Mouse (Mus musculus): Measurements from ENCODE around the gene Olfr718-ps1. TPM values are rescaled to one million over a fixed set of nuclear protein-coding genes. Genes with fewer than 3 reads are reported as not detected.

The Olfr718-ps1 gene
- polyA plus RNA-seq, 1 experiment from 2014 or later, result 0.06 TPM

DNA sequence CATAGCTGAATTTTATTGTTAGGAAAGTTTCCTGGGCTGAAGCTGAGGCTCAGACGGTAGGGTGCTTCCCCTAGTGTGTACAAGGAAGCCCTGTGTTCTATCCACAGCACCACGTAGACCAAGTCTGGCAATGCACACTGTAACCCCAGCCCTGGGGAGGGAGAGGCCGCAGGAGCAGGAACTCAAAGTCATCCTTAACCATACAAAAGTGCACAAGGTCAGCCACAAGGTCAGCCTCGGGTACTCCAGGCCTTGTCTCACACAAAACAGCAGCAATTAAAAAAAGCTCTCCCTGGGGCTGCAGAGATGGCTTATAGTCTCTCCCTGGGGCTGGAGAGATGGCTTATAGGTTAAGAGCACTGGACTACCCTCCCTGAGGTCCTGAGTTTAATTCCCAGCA lies 20.5 kb downstream of the Olfr718-ps1 start:
- H3K4me3 ChIP-seq, result no peak overlapping the region
- H3K4me1 ChIP-seq, result no peaks in the 10 kb centered on the region
- H3K27me3 ChIP-seq, result no peaks in the 10 kb centered on the region
- no peak overlapping the region for H3K27ac ChIP-seq
- H3K36me3 ChIP-seq, result no peaks in the 10 kb centered on the region
- H3K9me3 ChIP-seq, result peaks cover 13% of the 10 kb centered on the region
- ATAC-seq (ENCODE audit: insufficient number of reproducible peaks, insufficient read depth, low FRiP score, low TSS enrichment, low read depth), result no peak
- H3K9ac ChIP-seq, result no peak overlapping the region
- 54% methylated on average over 4 of the region's 4 CpGs for WGBS
- no peak overlapping the region for H3K4me2 ChIP-seq

DNA sequence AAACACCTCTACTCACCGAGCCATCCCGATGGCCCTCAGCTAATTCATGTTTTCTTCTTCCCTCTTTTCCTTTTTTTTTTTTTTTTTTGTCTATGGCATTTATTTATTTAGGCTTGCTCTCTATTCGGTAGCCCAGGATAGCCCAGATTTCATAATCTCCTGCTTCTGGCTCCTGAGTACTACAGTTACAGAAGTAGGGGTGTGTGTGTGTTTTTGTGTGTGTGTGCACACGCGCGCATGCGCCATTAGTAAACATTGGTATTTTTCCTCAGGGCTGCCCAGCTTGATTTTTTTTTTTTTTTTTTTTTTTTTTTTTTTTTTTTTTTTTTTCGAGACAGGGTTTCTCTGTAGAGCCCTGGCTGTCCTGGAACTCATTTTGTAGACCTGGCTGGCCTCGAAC lies 21.3 kb downstream of the Olfr718-ps1 start:
- no peak overlapping the region for H3K4me2 ChIP-seq
- H3K27ac ChIP-seq, result no peak overlapping the region
- no peaks in the 10 kb centered on the region for H3K36me3 ChIP-seq
- peaks cover 13% of the 10 kb centered on the region for H3K9me3 ChIP-seq
- WGBS, result 84% methylated on average over 9 of the region's 9 CpGs
- H3K4me3 ChIP-seq, result no peak overlapping the region
- no peaks in the 10 kb centered on the region for H3K27me3 ChIP-seq
- ATAC-seq (ENCODE audit: insufficient number of reproducible peaks, insufficient read depth, low FRiP score, low TSS enrichment, low read depth), result no peak
- no peaks in the 10 kb centered on the region for H3K4me1 ChIP-seq
- H3K9ac ChIP-seq, result no peak overlapping the region

DNA sequence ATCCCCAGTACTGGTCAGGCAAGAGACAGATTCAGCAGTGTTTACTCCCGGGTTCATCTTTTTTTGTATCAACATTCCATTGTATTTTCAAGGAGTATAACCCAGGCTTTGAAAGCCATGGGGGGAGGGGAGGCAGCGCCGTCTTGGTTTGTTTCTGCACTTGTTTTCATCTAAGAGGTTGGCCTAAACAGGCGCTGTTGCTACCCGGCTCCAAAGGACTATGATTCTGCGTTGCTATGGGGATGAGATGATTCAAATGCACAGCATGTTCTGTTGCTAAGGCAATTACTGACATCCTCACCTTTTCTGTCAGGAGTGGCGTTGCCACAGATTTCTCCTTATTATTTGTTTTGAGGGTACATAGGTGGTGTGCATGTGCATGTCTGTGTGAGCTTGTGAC lies 21.8 kb downstream of the Olfr718-ps1 start:
- Histone ChIP-seq H3K4me2 (no peak overlapping the region), H3K4me1 (no peaks in the 10 kb centered on the region), H3K4me3 (no peak overlapping the region), H3K9me3 (peaks cover 13% of the 10 kb centered on the region), H3K36me3 (no peaks in the 10 kb centered on the region), H3K27ac (no peak overlapping the region), H3K9ac (no peak overlapping the region), H3K27me3 (no peaks in the 10 kb centered on the region)
- WGBS, result 68% methylated on average over 7 of the region's 7 CpGs
- ATAC-seq (ENCODE audit: insufficient number of reproducible peaks, insufficient read depth, low FRiP score, low TSS enrichment, low read depth), result no peak

DNA sequence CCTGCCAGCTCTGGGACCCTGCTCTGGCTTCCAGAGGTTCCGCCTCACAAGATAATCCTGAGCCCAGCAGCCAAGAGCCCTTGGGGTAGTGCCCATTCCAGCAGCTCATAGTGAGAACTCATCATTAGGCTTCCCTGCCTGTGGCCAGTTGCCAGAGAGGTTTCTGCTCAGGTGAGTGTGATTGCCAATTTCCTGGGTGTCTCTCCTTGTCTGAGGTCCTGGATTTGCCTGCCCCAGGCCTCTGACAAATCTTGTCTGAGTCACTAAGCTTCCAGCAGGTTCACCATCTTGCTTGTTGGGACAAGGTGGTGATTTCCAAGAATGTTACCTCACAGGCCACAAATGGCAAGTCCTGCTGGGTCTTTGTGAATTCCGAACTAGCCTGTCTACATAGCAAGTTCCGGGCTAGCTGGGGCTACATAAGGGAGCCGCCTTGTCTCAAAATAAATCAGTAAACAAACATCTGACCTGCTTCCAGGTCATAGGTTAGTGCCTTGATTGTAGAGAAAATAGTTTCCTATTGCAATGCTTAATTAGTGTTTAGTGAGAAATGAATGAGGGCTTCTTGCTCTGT lies 22.5 kb downstream of the Olfr718-ps1 start:
- Histone ChIP-seq H3K4me2 (no peak overlapping the region), H3K36me3 (no peaks in the 10 kb centered on the region), H3K27ac (no peak overlapping the region), H3K9ac (no peak overlapping the region), H3K9me3 (peaks cover 13% of the 10 kb centered on the region), H3K27me3 (no peaks in the 10 kb centered on the region), H3K4me3 (no peak overlapping the region), H3K4me1 (no peaks in the 10 kb centered on the region)
- no peak for ATAC-seq (ENCODE audit: insufficient number of reproducible peaks, insufficient read depth, low FRiP score, low TSS enrichment, low read depth)
- WGBS, result 74% methylated on average over 4 of the region's 4 CpGs

DNA sequence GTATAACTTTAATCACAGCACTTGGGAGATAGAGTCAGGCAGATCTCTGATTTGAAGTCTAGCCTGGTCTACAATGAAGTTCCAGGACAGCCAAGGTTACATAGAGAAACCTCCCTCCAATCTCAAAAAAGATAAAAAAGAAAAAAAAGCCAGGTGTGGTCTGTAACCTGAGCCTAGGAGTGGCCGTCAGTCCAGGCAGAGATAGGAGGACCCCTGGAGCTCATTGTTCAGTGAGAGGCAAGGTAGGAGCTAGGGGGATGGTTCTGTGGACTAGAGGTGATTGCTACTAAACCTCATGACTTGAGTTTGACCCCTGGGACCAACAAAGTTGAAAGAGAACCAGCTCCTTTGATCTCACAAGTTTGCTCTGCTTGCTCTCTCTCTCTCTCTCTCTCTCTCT lies 24.7 kb downstream of the Olfr718-ps1 start:
- ATAC-seq (ENCODE audit: insufficient number of reproducible peaks, insufficient read depth, low FRiP score, low TSS enrichment, low read depth), result no peak
- Histone ChIP-seq H3K9ac (no peak overlapping the region), H3K4me3 (no peak overlapping the region), H3K27ac (no peak overlapping the region), H3K27me3 (no peaks in the 10 kb centered on the region), H3K4me1 (no peaks in the 10 kb centered on the region), H3K9me3 (no peaks in the 10 kb centered on the region), H3K4me2 (no peak overlapping the region), H3K36me3 (no peaks in the 10 kb centered on the region)
- 26% methylated on average over 1 of the region's 1 CpGs for WGBS

DNA sequence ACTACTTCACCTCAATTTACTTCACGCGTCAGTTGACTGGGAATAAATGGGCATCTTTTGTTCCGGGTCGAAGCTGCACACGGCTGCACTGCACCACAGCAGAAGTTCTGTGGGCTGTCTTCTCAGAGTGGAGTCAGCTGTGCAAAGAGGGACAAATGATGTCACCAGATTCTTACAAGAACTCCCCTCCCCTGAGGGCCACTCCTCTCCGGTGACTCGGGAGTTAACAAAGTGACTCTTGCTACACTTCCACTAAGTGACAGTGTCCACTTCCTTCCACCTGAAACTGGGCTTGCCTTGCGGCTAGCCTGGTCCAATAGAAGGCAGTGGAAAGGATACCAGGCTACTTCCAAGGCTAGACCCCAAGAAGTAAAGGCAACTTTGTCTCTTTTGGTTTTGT lies 25.3 kb downstream of the Olfr718-ps1 start:
- Histone ChIP-seq H3K36me3 (no peaks in the 10 kb centered on the region), H3K4me3 (no peak overlapping the region), H3K9me3 (no peaks in the 10 kb centered on the region), H3K27ac (no peak overlapping the region), H3K27me3 (no peaks in the 10 kb centered on the region), H3K4me2 (no peak overlapping the region), H3K4me1 (no peaks in the 10 kb centered on the region), H3K9ac (no peak overlapping the region)
- 84% methylated on average over 8 of the region's 8 CpGs for WGBS
- no peak for ATAC-seq (ENCODE audit: insufficient number of reproducible peaks, insufficient read depth, low FRiP score, low TSS enrichment, low read depth)

DNA sequence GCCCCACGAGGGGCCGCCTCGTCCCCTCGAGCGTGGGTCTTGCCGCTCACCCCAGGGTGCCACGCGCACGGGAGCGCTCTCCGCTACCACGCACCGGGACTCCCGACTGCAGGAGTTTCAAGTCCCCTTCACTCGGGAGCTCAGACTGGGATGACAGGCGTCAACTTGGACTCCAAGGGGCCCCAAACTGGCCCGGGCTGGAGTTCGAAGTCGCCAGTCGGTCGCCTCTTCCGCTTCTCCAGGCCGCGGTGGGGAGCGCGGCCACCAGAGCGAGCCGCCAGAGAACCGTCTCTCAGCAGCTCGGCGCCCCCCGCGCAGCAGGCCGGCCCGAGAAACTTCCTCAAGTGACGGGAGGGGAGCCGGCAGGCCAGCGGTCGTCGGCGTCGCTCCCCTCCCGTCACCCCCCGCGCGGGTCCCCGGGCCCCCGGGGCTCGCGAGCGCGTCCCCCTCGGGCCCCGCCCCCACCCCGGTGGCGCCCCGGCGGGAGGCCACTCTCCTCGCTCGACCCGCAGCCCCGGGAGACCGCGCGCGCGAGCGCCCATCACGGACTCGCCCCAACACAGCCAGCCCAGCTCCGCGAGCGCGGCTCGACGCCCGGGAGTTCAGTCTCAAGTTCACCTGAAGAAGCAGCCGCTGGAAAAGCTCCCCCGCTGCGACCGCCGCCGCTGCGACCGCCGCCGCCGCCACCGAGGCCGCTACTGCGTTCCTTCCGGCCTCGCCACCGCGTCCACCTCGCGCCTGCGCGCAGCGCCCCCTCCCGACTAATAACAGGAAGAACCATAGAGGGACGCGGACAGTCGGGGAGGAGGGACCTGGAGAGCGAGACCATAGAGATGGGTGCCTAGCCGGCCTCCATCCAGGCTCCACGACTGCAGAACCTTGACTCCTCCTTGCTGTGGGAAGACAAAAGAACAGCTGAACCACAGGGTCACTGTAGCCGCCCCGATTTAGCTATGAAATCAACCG lies 34.8 kb downstream of the Olfr718-ps1 start, which contains the start of gene Rnf216:
Gene Rnf216 (minus strand): TSS at position 714 of the 966 bp plus-strand sequence.
- H3K4me3 ChIP-seq, result peak within 1 kb of the TSS; percentile 83

DNA sequence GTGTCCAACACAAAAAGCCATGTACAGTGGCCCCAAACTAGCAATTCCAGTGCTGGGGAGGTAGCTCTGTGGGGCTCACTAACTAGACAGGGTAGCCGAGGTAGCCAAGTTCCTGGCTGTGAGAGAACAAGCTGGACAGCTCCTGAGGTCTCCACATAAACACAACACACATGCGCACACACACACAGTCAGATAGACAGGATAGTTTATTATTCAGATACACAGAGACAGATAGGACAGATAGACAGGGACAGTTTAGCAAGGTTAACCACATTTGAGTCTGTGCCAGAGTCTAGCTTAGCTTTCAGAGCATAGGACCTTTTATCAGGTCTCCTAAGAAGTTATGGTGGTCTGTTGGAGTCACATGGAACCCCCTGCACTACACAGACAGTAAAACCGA lies 40.5 kb downstream of the Olfr718-ps1 start:
- H3K4me1 ChIP-seq, result peaks cover 13% of the 10 kb centered on the region
- H3K4me3 ChIP-seq, result no peak overlapping the region
- H3K36me3 ChIP-seq, result 0 out of 2 replicates have a peak, but pooled peaks cover 4% of the 10 kb centered on the region
- H3K9ac ChIP-seq, result no peak overlapping the region
- H3K27ac ChIP-seq, result no peak overlapping the region
- ATAC-seq (ENCODE audit: insufficient number of reproducible peaks, insufficient read depth, low FRiP score, low TSS enrichment, low read depth), result no peak
- H3K9me3 ChIP-seq, result no peaks in the 10 kb centered on the region
- no peaks in the 10 kb centered on the region for H3K27me3 ChIP-seq
- no peak overlapping the region for H3K4me2 ChIP-seq
- WGBS, result 91% methylated on average over 3 of the region's 3 CpGs

More for the DNA sequence above, 34.8 kb downstream of the Olfr718-ps1 start, which contains the start of gene Rnf216:
- H3K9me3 ChIP-seq, result no peaks in the 10 kb centered on the region
- H3K36me3 ChIP-seq, result 0 out of 2 replicates have a peak, but pooled peaks cover 4% of the 10 kb centered on the region
- 1% methylated on average over 90 of the region's 110 CpGs for WGBS
- peak; percentile 86 for ATAC-seq (ENCODE audit: insufficient number of reproducible peaks, insufficient read depth, low FRiP score, low TSS enrichment, low read depth)
- peaks cover 14% of the 10 kb centered on the region for H3K4me1 ChIP-seq
- peak within 1 kb of the TSS; percentile 82 for H3K4me2 ChIP-seq
- H3K27me3 ChIP-seq, result no peaks in the 10 kb centered on the region
- peak within 1 kb of the TSS; percentile 93 for H3K27ac ChIP-seq
- H3K9ac ChIP-seq, result peak within 1 kb of the TSS; percentile 92

DNA sequence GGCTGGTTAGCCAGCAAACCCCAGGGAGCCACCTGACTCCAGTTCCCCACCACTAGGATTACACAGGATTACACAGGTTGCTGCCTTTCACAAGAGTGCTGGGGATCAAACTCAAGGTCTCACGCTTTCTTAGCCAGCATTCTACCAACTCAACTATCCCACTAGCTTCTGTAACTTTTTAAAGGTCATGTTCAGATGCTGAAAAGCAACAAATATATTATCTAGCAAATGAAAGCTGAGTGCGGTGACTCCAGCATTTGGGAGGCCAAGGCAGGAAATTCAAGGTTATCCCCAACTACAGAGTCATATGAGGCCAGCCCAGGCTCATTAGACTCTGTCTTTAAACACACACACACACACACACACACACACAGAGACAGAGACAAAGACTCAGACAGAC lies 44.1 kb downstream of the Olfr718-ps1 start:
- Histone ChIP-seq H3K27me3 (no peaks in the 10 kb centered on the region), H3K4me2 (no peak overlapping the region), H3K36me3 (no peaks in the 10 kb centered on the region), H3K9me3 (no peaks in the 10 kb centered on the region), H3K4me3 (no peak overlapping the region), H3K4me1 (0 out of 2 replicates have a peak, but pooled peaks cover 4% of the 10 kb centered on the region), H3K9ac (no peak overlapping the region), H3K27ac (no peak overlapping the region)
- no peak for ATAC-seq (ENCODE audit: insufficient number of reproducible peaks, insufficient read depth, low FRiP score, low TSS enrichment, low read depth)
- WGBS, result 92% methylated on average over 2 of the region's 2 CpGs

DNA sequence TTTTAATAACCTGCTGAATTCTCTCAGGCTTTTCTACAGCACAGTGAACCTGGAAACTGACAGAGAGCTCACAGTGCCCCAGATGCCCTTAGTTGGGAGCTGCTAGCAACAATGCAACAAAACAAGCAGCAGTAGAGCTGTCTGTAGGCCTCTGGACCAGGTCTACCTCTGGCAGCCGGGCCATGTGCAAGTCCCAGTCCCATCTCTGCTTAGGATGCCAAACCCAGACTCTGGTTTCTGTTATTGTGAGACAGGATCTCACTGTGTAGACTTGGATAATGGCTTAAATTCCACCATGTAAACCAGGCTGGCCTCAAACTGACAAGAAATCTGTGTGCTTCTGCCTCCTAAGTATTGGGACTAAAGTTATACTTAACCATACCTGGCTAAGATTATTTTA lies 45.8 kb downstream of the Olfr718-ps1 start:
- Histone ChIP-seq H3K4me2 (no peak overlapping the region), H3K4me3 (no peak overlapping the region), H3K9me3 (no peaks in the 10 kb centered on the region), H3K27me3 (no peaks in the 10 kb centered on the region), H3K9ac (no peak overlapping the region), H3K27ac (no peak overlapping the region), H3K4me1 (0 out of 2 replicates have a peak, but pooled peaks cover 4% of the 10 kb centered on the region), H3K36me3 (peaks cover 3% of the 10 kb centered on the region; the same call in 1 of the 2 replicates)
- no peak for ATAC-seq (ENCODE audit: insufficient number of reproducible peaks, insufficient read depth, low FRiP score, low TSS enrichment, low read depth)
- 75% methylated on average over 1 of the region's 1 CpGs for WGBS

DNA sequence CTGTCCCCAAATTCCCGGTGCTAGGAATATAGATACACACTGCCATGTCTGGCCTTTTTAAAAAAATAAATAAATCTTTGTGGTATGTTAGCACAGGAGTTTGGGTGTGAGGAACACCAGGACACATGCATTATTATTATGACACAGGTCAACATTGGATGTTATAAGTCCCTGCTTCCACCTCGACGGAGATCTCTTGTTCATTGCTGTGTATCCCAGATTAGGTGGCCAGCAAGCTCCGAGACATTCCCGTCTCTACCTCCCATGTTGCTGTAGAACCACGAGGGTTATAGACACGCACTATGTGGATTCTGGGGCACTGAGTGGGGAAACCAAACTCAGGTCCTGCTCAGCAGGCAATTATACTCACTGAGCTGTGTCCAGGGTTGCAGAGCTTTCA lies 52.1 kb downstream of the Olfr718-ps1 start:
- WGBS, result 89% methylated on average over 7 of the region's 7 CpGs
- H3K9me3 ChIP-seq, result no peaks in the 10 kb centered on the region
- H3K9ac ChIP-seq, result no peak overlapping the region
- no peak overlapping the region for H3K4me2 ChIP-seq
- 0 out of 2 replicates have a peak, but pooled peaks cover 3% of the 10 kb centered on the region for H3K4me1 ChIP-seq
- peaks cover 44% of the 10 kb centered on the region for H3K36me3 ChIP-seq
- ATAC-seq (ENCODE audit: insufficient number of reproducible peaks, insufficient read depth, low FRiP score, low TSS enrichment, low read depth), result no peak
- no peak overlapping the region for H3K27ac ChIP-seq
- H3K4me3 ChIP-seq, result no peak overlapping the region
- H3K27me3 ChIP-seq, result no peaks in the 10 kb centered on the region
